Mouse (Mus musculus) B cell, adult 2 months (primary cell): Measurements from ENCODE around the gene Setd4.
A peak's percentile ranks its signal among the peaks of the same experiment; 100 is the strongest.

Experiments
- DNase-seq, 2 experiments: peaks; one replicate each; pipeline ENCODE4 v3.0.0; 2022

The Setd4 gene

GRCm38 (mm10) chr16:93544931-93545330 is 58.9 kb downstream of the Setd4 start:
- DNase-seq, result no peak

GRCm38 (mm10) chr16:93543704-93544103 is 60.2 kb downstream of the Setd4 start:
- peak; percentile 48 to 56 for DNase-seq

GRCm38 (mm10) chr16:93539891-93540290 is 64.0 kb downstream of the Setd4 start:
- DNase-seq, result no peak

GRCm38 (mm10) chr16:93535151-93535853 is 68.6 kb downstream of the Setd4 start:
- no peak for DNase-seq
